Mouse (Mus musculus): ENCODE measurements at regions not wholly inside any gene's neighbourhood (a gene's known extent, or its start where the extent isn't known, plus 50 kb on each side); places are given as distances from the start of the nearest gene placed in this dataset.

GRCm38 (mm10) chr13:97412151-97412550, 171.2 kb downstream of the Enc1 start:
- no peak for ATAC-seq (ENCODE audit: low FRiP score, low read depth)
- no peaks in the 10 kb centered on the region for H3K9me3 ChIP-seq
- H3K4me2 ChIP-seq (replicated peaks), result no peak overlapping the region
- H3K36me3 ChIP-seq, result no peaks in the 10 kb centered on the region
- H3K4me3 ChIP-seq, result no peak overlapping the region
- H3K9ac ChIP-seq, result no peak overlapping the region
- WGBS, result 80% methylated on average over 4 of the region's 4 CpGs
- H3K4me1 ChIP-seq, result peaks cover 11% of the 10 kb centered on the region
- no peaks in the 10 kb centered on the region for H3K27me3 ChIP-seq (replicated peaks)
- no peak overlapping the region for H3K27ac ChIP-seq

DNA sequence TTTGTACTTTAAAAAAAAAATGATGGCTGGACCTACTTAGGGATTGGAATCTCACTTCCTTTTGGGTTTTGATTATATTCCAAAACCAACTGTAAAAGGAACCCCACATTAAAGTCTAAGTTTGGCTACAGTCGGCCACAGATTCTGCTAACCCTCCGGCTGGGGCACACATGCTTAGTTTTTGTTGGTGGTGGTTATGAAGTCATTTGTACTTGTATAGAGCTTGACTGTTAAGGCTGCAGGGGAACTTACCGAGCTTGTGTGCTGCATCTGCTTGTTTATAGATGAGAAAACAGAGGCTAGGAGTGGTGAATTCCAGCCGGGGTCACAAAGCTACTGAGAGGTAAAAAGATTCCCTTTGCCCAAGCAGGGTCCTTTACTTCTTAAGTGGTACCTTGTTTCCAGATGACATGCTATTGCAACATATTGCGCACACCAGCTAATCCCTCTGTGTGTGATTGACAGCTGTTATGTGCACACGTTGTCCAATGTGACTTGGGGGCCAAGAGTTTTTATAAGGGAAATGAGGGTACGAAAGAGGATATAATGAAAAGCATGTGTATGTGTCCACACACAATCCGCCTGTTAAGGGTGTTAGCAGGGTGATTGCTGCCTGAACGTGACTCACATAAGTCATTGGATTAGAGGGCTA, 169.8 kb downstream of the Enc1 start:
- Histone ChIP-seq H3K9me3 (no peaks in the 10 kb centered on the region), H3K27ac (no peak overlapping the region), H3K4me2 (replicated peaks) (no peak overlapping the region), H3K9ac (no peak overlapping the region), H3K36me3 (no peaks in the 10 kb centered on the region), H3K4me1 (peaks cover 16% of the 10 kb centered on the region), H3K4me3 (no peak overlapping the region), H3K27me3 (replicated peaks) (no peaks in the 10 kb centered on the region)
- ATAC-seq (ENCODE audit: low FRiP score, low read depth), result no peak
- WGBS, result 84% methylated on average over 9 of the region's 9 CpGs

GRCm38 (mm10) chr13:97409891-97410525, 169.1 kb downstream of the Enc1 start:
- Histone ChIP-seq H3K27me3 (replicated peaks) (no peaks in the 10 kb centered on the region), H3K4me2 (replicated peaks) (no peak overlapping the region), H3K9me3 (no peaks in the 10 kb centered on the region), H3K36me3 (no peaks in the 10 kb centered on the region), H3K4me1 (peaks cover 16% of the 10 kb centered on the region), H3K9ac (no peak overlapping the region), H3K27ac (no peak overlapping the region), H3K4me3 (no peak overlapping the region)
- ATAC-seq (ENCODE audit: low FRiP score, low read depth), result 0 out of 2 replicates have a peak, but pooled peaks have one; percentile 13
- WGBS, result 60% methylated on average over 6 of the region's 6 CpGs

DNA sequence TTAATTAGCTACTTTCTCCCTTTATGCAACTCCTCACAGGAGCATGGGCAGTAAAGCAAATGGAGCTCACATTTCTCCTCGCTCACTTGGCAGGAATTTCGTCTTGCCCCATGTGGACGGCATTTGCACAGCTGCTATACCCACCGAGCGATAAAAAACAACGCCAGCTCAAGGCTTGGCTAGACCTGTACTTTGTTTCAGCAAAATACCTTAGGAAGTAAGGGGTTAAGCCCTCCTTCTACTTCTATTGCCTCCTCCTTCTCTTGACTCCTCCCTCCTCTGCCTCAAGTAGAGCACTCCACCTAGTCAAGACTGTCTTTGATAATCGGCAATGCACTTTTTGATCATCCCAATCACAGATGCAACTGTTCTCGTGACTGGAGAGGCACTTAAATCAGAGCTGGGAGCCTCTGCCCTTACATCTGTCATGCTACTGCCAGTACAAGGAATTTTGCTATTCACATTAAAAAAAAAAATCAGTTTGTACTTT, 168.4 kb downstream of the Enc1 start:
- peaks cover 16% of the 10 kb centered on the region for H3K4me1 ChIP-seq
- H3K4me2 ChIP-seq (replicated peaks), result no peak overlapping the region
- no peak overlapping the region for H3K27ac ChIP-seq
- WGBS, result 63% methylated on average over 8 of the region's 8 CpGs
- H3K4me3 ChIP-seq, result no peak overlapping the region
- no peaks in the 10 kb centered on the region for H3K27me3 ChIP-seq (replicated peaks)
- H3K36me3 ChIP-seq, result no peaks in the 10 kb centered on the region
- ATAC-seq (ENCODE audit: low FRiP score, low read depth), result no peak
- no peak overlapping the region for H3K9ac ChIP-seq
- no peaks in the 10 kb centered on the region for H3K9me3 ChIP-seq

DNA sequence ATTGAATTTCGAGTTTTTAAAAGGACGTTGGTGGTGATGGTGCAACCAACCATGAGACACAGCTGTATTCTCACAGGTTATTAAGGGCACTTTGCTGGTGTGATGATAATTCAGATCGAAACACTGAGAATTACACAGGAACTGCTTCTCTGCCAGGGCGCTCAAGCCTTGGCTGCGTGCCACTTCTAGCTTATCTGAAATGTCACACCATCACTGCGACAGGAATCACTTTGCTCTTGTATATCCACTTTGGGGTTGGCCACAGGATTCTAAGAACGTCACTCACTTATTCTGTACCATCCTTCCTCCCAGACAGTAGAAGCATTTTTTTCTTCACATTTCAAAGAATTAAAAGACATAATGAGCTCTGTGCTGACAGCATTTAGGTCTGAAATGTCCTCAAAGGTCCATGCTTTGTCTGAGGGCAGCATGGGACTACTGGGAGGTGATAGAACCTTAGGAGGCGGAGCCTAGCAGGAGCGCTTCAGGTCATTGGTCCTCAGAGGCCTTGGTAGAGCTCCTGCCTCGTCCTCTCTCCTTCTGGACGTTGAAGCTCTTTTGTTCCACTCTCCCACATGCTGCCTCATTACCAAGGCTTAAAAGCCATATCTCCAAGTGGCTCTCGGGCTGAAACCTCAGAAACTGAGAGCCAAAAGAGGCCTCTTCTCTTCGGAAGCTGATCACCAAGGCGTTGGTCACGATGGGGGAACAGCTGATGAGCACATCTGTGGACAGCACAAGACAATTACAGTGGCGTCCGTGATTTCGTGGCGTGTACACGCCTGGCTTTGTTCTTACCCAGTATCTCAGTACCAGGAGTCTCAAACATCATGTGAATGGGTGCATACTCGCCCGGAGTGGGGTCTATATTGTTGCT, 167.7 kb downstream of the Enc1 start:
- Histone ChIP-seq H3K4me2 (replicated peaks) (no peak overlapping the region), H3K27ac (no peak overlapping the region), H3K4me3 (no peak overlapping the region), H3K9me3 (no peaks in the 10 kb centered on the region), H3K36me3 (no peaks in the 10 kb centered on the region), H3K4me1 (peaks cover 16% of the 10 kb centered on the region), H3K9ac (no peak overlapping the region), H3K27me3 (replicated peaks) (no peaks in the 10 kb centered on the region)
- no peak for ATAC-seq (ENCODE audit: low FRiP score, low read depth)
- WGBS, result 78% methylated on average over 22 of the region's 22 CpGs

DNA sequence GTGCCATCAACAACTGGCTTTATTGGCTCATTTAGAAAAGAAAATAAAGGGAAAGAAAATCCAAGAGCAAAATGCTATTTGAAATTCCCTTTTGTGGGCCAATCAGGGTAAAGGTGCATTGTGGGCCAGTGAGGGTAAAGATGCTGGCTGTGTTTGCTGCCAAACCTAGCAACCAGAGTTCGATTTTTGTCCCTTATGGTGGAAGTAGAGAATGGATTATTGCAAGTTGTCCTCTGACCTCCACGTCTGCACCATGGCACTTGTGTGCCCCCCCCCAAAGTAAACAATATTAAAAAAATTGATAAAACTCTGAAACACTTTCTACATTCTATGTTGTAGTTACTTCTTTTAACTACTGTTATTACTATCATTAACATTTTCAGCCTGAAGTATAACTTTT, 166.9 kb downstream of the Enc1 start:
- no peak overlapping the region for H3K4me3 ChIP-seq
- ATAC-seq (ENCODE audit: low FRiP score, low read depth), result no peak

DNA sequence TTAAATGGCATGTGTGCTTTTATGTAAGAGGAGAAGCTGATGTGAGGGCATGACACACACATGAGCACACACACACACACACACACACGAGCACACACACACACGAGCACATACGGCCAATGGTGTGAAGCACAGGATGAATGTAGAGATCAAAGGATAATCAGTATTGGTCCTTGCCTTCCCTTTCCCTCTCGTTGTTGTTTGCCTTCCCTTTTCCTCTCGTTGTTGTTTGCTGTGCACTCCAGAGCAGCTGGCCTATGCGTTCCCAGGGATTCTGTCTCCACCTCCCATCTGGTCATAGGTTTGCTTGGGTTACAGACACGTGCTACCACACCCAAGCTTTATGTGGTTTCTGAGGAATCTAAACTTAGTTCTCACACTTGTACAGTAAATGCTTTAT, 165.8 kb downstream of the Enc1 start:
- Histone ChIP-seq H3K27ac (no peak overlapping the region), H3K4me2 (replicated peaks) (no peak overlapping the region), H3K36me3 (no peaks in the 10 kb centered on the region), H3K4me1 (peaks cover 16% of the 10 kb centered on the region), H3K27me3 (replicated peaks) (no peaks in the 10 kb centered on the region), H3K9me3 (no peaks in the 10 kb centered on the region), H3K4me3 (no peak overlapping the region), H3K9ac (0 out of 2 replicates have a peak overlapping the region, but pooled peaks have one; percentile 13)
- WGBS, result 42% methylated on average over 7 of the region's 7 CpGs
- ATAC-seq (ENCODE audit: low FRiP score, low read depth), result no peak

More for the DNA sequence above, 166.9 kb downstream of the Enc1 start:
- no peaks in the 10 kb centered on the region for H3K9me3 ChIP-seq
- H3K4me2 ChIP-seq (replicated peaks), result no peak overlapping the region
- H3K36me3 ChIP-seq, result no peaks in the 10 kb centered on the region
- H3K9ac ChIP-seq, result no peak overlapping the region
- no peak overlapping the region for H3K27ac ChIP-seq
- WGBS, result 43% methylated on average over 2 of the region's 2 CpGs
- no peaks in the 10 kb centered on the region for H3K27me3 ChIP-seq (replicated peaks)
- H3K4me1 ChIP-seq, result peaks cover 16% of the 10 kb centered on the region

DNA sequence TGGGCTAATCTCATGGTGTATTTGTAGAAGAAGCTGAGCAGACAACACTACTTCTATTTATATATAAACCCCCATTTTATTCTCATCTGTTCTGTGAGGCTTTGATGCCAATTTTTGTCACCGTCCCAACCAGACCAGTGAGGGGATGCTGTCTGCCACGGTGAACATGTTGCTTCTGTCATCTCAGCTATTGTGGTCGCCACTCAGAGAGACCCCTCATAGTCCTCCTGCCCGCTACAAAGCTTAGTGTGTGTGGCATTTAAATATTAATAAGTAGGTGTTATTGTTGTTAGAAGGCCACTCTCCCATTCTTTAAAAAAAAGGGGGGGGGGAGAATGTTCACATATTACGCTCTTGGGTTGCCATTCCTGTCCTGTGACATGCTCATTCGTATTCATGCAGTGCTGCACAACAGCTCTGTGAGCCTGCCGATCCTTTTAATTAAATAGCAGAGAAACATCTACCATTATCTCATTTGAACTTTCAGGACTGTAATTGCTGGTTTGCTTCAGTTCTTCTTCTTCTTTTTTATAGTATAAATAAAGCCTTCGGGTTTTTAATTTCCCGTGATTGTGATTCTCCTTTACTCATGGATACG, 161.4 kb downstream of the Enc1 start:
- H3K4me2 ChIP-seq (replicated peaks), result no peak overlapping the region
- H3K27ac ChIP-seq, result no peak overlapping the region
- ATAC-seq (ENCODE audit: low FRiP score, low read depth), result no peak
- no peak overlapping the region for H3K9ac ChIP-seq
- H3K9me3 ChIP-seq, result no peaks in the 10 kb centered on the region
- 80% methylated on average over 10 of the region's 10 CpGs for WGBS
- no peaks in the 10 kb centered on the region for H3K36me3 ChIP-seq
- no peak overlapping the region for H3K4me3 ChIP-seq
- no peaks in the 10 kb centered on the region for H3K27me3 ChIP-seq (replicated peaks)
- peaks cover 9% of the 10 kb centered on the region for H3K4me1 ChIP-seq

- ATAC-seq (ENCODE audit: low FRiP score, low read depth), result no peak
- Histone ChIP-seq H3K4me2 (replicated peaks) (no peak overlapping the region), H3K36me3 (no peaks in the 10 kb centered on the region), H3K9ac (no peak overlapping the region), H3K27ac (no peak overlapping the region), H3K27me3 (replicated peaks) (no peaks in the 10 kb centered on the region), H3K4me3 (no peak overlapping the region), H3K9me3 (no peaks in the 10 kb centered on the region), H3K4me1 (peaks cover 5% of the 10 kb centered on the region)
- 86% methylated on average over 7 of the region's 7 CpGs for WGBS
Observed at GRCm38 (mm10) chr13:97401620-97402019, 160.7 kb downstream of the Enc1 start.

GRCm38 (mm10) chr13:97398041-97398440, 157.1 kb downstream of the Enc1 start:
- 87% methylated on average over 1 of the region's 1 CpGs for WGBS
- H3K27me3 ChIP-seq (replicated peaks), result no peaks in the 10 kb centered on the region
- no peaks in the 10 kb centered on the region for H3K36me3 ChIP-seq
- no peaks in the 10 kb centered on the region for H3K4me1 ChIP-seq
- H3K9me3 ChIP-seq, result no peaks in the 10 kb centered on the region
- no peak overlapping the region for H3K9ac ChIP-seq
- no peak overlapping the region for H3K4me2 ChIP-seq (replicated peaks)
- H3K4me3 ChIP-seq, result no peak overlapping the region
- no peak for ATAC-seq (ENCODE audit: low FRiP score, low read depth)
- H3K27ac ChIP-seq, result no peak overlapping the region

DNA sequence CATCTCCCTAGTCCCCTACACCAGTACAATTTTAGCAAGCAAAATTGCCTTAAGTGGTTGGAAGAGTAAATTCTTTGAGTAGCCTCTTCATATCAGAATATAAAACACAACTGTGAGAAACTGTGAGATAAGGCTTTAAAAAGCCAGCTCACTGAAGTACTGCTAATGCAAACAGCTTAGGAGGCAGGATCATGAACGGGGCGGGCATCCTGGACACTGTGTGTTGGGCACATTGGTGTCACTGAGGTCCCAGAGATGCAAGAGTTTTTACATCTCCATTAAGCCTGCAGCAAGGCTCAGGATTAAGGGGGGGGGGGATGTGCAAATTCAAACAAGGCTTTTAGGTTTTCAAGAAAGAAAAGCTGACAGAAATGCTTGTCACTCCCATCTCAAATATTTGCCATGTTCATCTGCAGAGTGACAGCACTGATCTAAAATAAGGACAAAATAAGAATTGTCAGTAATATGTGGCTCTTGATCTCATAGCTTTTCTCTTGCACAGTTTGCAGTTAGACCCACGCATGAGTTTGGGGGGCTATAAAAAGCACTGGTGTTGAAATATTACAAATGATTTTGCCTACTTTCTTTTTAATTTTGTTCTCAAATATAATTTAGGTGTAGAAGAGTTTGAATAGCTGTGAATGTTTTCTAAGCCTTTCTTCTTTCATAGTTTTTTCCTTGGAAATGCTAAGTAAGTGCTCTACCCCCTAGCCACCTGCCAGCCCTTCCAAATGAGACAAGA, 156.2 kb downstream of the Enc1 start:
- H3K4me2 ChIP-seq (replicated peaks), result no peak overlapping the region
- no peaks in the 10 kb centered on the region for H3K9me3 ChIP-seq
- H3K4me3 ChIP-seq, result no peak overlapping the region
- no peak for ATAC-seq (ENCODE audit: low FRiP score, low read depth)
- WGBS, result 89% methylated on average over 3 of the region's 3 CpGs
- no peak overlapping the region for H3K27ac ChIP-seq
- H3K4me1 ChIP-seq, result no peaks in the 10 kb centered on the region
- H3K36me3 ChIP-seq, result no peaks in the 10 kb centered on the region
- H3K27me3 ChIP-seq (replicated peaks), result no peaks in the 10 kb centered on the region
- no peak overlapping the region for H3K9ac ChIP-seq
